Mouse (Mus musculus) neutrophil, adult 5-6 weeks (primary cell): Measurements from ENCODE around the gene Fibcd1. TPM values are rescaled to one million over a fixed set of nuclear protein-coding genes. Genes with fewer than 3 reads are reported as not detected.

ENCODE experiments used
- ATAC-seq: fragments of 151-379, 151-347 bp; 2 replicates; pipeline ENCODE4 v1.8.0; 2017; ENCODE audit warnings: mild to moderate bottlenecking, moderate TSS enrichment; ENCODE audit not compliant: insufficient number of reproducible peaks, poor library complexity, low FRiP score, severe bottlenecking; ENCODE audit errors: extremely low read depth
- total RNA-seq: library from RNA; stranded (forward); fragments of 200-1000 nt; gene quantifications from 2 replicates; pipeline ENCODE4 v1.2.3, GENCODE M21; 2017

Gene Fibcd1
- total RNA-seq, 1 experiment from 2014 or later = not detected

- ATAC-seq = no peak
Measured at GRCm38 (mm10) chr2:31863766-31864165, 18.0 kb upstream of the Fibcd1 start.

- ATAC-seq = no peak
Measured at GRCm38 (mm10) chr2:31862919-31863318, 17.1 kb upstream of the Fibcd1 start.

- no peak for ATAC-seq
Measured at GRCm38 (mm10) chr2:31858500-31858899, 12.7 kb upstream of the Fibcd1 start.

GRCm38 (mm10) chr2:31857180-31857579 is 11.4 kb upstream of the Fibcd1 start:
- ATAC-seq = no peak

- ATAC-seq = no peak
Measured at GRCm38 (mm10) chr2:31855991-31856390, 10.2 kb upstream of the Fibcd1 start.

GRCm38 (mm10) chr2:31850141-31850540 is 4.3 kb upstream of the Fibcd1 start:
- no peak for ATAC-seq

GRCm38 (mm10) chr2:31847908-31848307 is 2.1 kb upstream of the Fibcd1 start:
- ATAC-seq = peak; percentile 49

GRCm38 (mm10) chr2:31846692-31847660 is 1.2 kb upstream of the Fibcd1 start:
- no peak for ATAC-seq

- no peak for ATAC-seq
Measured at GRCm38 (mm10) chr2:31845512-31845895, 301 bp downstream of the Fibcd1 start.

- ATAC-seq = no peak
Measured at GRCm38 (mm10) chr2:31844729-31845136, 1.1 kb downstream of the Fibcd1 start.

GRCm38 (mm10) chr2:31838868-31839267 is 6.9 kb downstream of the Fibcd1 start:
- ATAC-seq = no peak

- no peak for ATAC-seq
Measured at GRCm38 (mm10) chr2:31836985-31837384, 8.8 kb downstream of the Fibcd1 start.

GRCm38 (mm10) chr2:31836091-31836490 is 9.7 kb downstream of the Fibcd1 start:
- no peak for ATAC-seq

- no peak for ATAC-seq
Measured at GRCm38 (mm10) chr2:31828311-31828825, 17.4 kb downstream of the Fibcd1 start.

- no peak for ATAC-seq
Measured at GRCm38 (mm10) chr2:31827877-31828276, 17.9 kb downstream of the Fibcd1 start.

- ATAC-seq = no peak
Measured at GRCm38 (mm10) chr2:31826094-31827085, 19.4 kb downstream of the Fibcd1 start.

GRCm38 (mm10) chr2:31825469-31825911 is 20.3 kb downstream of the Fibcd1 start:
- no peak for ATAC-seq

- no peak for ATAC-seq
Measured at GRCm38 (mm10) chr2:31823933-31824730, 21.7 kb downstream of the Fibcd1 start.
